Mouse (Mus musculus) adrenal gland (tissue): ENCODE measurements around the gene Hcfc2.

ENCODE experiments used
- intact Hi-C: fragments of 180-260 bp; cut with DNase I; formaldehyde crosslinking; loops from one replicate; pipeline ENCODE4 v1.15.1; 2025
- long read RNA-seq, 2 experiments: library from polyadenylated mRNA; unstranded; transcript quantifications; one replicate each; pipeline ENCODE4 v2.0.0; 2020; ENCODE audit warnings: borderline replicate concordance in 1 of 2; ENCODE audit not compliant: insufficient replicate concordance in 1 of 2

The Hcfc2 gene
- long read RNA-seq, experiment 1, partial matches to known transcripts = 11 of 16 reads
- long read RNA-seq, experiment 1, other reads (novel, unspliced or antisense) = 5 of 16 reads
- long read RNA-seq, experiment 2, partial matches to known transcripts = 12 of 15 reads
- long read RNA-seq, experiment 2, other reads (novel, unspliced or antisense) = 3 of 15 reads

- intact Hi-C loops = no loop called here
These were observed at the start of gene Hcfc2 for GRCm38 (mm10) chr10:82695956-82696355. Hcfc2 (plus strand) TSS chr10:82696160.

- intact Hi-C loops = no loop called here
These were observed 48.7 kb upstream of the Hcfc2 start for GRCm38 (mm10) chr10:82647205-82647811.

- intact Hi-C loops = no loop called here
These were observed 44.7 kb upstream of the Hcfc2 start for GRCm38 (mm10) chr10:82651221-82651620.

DNA sequence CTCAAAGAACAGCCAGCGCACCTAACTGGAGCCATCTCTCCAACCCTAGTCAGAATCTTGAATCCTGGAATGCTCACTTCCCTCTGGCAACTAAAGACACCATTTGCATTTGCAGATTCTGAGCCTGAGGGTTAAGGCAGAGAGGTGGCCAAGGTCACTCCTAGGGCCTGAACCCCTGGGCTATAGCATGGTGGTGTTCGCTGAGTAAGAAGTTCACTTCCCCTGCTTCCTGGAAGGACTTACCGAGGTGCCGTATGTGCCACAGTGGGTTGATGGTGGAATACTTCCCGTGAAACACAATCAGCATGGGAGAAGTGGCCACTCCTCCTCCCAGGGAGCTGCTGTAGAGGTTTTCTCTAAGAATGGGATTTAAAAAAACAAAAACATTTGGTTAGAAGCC, 43.3 kb upstream of the Hcfc2 start:
- intact Hi-C loops = no loop called here

GRCm38 (mm10) chr10:82654581-82654980, 41.4 kb upstream of the Hcfc2 start:
- intact Hi-C loops = no loop called here

- intact Hi-C loops = no loop called here
These were observed 34.1 kb upstream of the Hcfc2 start for GRCm38 (mm10) chr10:82661820-82662219.

- intact Hi-C loops = no loop called here
These were observed 33.5 kb upstream of the Hcfc2 start for GRCm38 (mm10) chr10:82662267-82662990.

DNA sequence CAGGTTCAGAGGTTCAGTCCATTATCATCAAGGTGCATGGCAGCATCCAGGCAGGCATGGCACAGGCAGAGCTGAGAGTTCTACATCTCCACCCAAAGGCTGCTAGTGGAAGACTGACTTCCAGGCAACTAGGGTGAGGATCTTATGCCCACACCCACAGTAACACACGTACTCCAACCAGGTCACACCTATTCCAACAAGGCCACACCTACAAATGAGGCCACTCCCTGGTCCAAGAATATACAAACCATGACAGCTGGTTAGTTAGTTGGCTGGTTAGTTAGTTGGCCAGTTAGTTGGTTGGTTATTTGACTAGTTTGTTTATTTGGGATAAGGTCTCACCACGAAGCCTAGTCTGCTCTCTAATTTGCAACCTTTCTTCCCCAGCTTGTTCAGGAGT, 32.7 kb upstream of the Hcfc2 start:
- intact Hi-C loops = no loop called here

DNA sequence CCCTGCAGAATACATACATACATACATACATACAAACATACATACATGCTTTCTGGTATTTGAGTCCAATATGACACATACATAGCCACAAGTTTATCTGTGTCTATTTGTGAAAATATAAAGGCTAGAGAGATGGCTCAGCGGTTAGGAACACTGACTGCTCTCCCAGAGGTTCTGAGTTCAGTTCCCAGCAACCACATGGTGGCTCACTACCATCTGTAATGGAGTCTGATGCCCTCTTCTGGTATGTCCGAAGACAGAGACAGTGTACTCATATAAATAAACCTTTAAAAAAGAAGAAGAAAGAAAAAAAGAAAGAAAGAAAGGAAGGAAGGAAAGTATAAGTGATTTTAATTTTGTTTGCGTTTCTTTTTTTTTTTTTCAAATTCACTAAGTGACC, 30.0 kb upstream of the Hcfc2 start:
- intact Hi-C loops = no loop called here

GRCm38 (mm10) chr10:82666436-82667234, 29.3 kb upstream of the Hcfc2 start:
- intact Hi-C loops = no loop called here

DNA sequence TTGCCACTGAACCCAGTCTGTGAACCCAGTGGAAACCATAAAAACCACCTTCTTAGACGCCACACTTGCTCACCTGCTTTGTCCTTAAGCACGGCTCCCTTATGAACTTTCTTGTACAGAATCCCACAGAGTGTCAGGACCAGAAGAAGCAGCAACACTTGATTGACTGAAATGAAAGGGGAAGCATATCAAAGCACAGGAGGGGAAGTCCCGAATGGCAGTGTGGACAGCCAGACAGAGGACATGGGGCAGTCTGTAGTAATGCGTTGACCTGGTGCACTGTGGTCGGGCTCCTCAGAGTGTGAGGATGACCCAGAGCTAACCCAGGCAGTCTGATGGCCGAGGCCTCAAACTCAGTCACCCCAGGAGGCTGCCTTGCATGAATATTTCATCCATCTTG, 25.8 kb upstream of the Hcfc2 start:
- intact Hi-C loops = no loop called here

DNA sequence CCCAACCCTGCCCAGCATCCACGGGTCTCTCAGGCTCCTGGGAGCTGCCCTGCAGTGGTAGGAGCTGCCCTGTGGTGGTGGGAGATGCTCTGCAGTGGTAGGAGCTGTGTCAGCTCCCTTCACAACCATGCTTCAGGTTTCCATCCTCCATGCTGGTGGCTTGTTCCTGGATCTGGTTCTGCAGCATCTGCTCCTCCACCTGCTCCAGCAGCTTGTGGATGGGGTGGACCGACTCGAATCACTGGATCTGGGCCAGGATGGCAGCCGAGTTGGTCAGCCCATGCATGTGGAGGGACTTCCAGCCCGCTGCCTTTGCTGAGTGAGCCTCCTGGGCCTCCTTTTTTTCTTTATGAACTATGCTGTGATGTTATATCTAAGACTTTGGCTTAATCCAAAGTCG, 19.0 kb upstream of the Hcfc2 start:
- intact Hi-C loops = no loop called here

DNA sequence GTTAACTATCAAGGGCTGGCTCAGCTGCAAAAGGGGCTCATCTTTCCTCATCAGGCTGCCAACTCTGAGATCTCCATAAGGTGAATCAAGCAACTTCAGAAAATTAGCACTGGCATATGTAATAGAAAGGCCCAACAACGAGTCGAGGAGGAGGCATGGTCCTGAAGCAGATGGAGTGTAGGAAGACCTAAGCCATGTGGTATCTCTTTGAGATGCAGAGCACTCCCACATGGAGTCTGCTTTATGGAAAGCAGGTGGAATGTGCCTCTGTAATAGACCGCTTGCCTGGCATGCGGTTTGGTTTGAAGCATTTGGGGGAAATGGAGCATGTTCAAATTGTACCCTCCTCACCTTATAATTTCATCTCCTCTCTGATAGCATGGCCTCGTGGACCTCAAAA, 15.2 kb upstream of the Hcfc2 start:
- intact Hi-C loops = no loop called here

DNA sequence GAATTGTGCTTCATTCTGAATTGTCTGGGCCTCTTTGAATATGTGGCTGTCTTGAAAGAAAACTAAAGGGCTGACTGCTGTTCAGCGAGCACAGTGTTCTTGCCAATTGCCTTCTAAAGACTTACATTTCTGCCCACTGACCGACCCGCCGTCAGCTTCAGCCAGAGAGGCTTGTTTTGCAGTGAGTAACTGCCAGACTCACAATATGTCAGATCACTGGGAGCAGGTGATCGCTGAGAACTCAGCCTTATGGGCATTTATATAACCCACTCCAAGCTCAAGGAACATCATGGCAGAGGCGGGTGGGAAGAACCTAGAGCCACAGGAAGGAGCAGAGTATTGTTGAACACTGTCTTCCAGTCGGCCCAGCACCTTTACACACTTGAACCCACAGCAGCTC, 14.3 kb upstream of the Hcfc2 start:
- intact Hi-C loops = no loop called here

DNA sequence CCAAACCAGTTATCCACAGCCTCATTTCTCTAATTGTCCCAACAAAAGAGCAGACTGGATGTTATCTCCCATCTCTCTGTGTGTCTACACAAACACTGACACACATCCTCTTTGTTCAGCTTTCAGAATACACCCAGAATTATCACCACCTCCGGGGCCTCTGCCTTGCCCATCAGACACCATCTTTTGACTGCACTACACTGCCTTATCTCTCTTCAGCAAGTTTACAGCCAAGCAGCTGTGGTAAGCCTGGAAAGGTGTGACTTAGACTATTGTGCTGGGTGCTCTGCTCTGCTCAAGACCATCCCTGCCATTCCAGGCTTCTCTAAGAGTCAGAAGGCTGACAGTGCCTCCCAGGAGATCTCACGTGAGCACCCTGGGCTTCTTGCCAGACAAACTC, 10.5 kb upstream of the Hcfc2 start:
- intact Hi-C loops = no loop called here

DNA sequence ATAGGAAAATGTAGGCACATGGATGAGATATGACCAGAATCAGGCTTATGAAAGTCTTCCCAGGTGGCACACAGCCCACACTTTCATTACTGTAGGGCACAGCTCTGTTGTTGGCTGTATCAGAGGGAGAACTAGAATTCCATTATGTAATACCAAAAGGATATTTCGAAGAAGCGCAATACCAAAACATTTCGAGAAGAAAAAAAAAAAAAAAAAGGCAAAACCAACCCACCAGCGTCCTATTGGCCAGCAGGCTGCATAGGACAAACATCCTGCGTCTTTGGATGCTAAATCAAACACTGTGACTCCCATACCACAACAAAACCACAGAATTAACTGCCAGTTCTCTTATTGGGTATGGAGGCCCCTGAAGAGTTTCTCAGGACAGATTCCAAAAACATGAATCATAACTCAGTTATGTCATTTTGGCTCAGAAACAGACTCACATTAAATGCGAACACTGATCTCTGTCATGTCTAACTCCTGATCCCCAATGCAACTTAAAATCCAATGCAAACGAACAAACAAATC, 6.2 kb upstream of the Hcfc2 start:
- intact Hi-C loops = no loop called here

DNA sequence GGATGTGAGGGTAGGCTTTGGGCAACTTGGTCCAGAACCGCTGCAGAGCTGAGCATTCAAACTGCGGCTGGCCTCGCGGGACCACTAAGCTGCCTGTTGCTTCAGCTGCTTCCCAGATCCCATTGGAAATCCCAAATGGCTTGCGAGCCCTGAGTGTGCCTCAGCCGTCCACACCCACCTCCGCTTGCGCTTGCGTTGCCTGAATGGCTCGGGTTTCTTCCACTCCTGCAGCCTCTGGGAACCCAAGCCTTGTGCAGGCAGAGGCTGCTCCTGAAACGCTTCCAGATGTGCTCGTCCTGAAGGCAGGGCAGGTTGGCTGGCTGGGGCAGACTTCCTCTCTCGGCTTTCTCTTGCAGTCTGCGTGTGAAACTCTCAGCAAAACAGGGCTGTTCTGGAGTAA, 5.5 kb upstream of the Hcfc2 start, which contains the start of gene Glt8d2:
Glt8d2 (minus strand) TSS at position 157 of the 400 bp plus-strand sequence.
- intact Hi-C loops = no loop called here

- intact Hi-C loops = no loop called here
These were observed 606 bp downstream of the Hcfc2 start for GRCm38 (mm10) chr10:82696453-82697079.

GRCm38 (mm10) chr10:82697305-82697898, 1.4 kb downstream of the Hcfc2 start:
- intact Hi-C loops = no loop called here

- intact Hi-C loops = no loop called here
These were observed 2.8 kb downstream of the Hcfc2 start for GRCm38 (mm10) chr10:82698712-82699261.
